Mouse (Mus musculus): ENCODE measurements around the gene Slc45a1. TPM values are rescaled to one million over a fixed set of nuclear protein-coding genes. Genes with fewer than 3 reads are reported as not detected.

The Slc45a1 gene
- polyA plus RNA-seq, 1 experiment from 2014 or later = 25.8 TPM

Other genes starting within 250 kb of the Slc45a1 start
- 16.3 and 16.6 TPM in 2 replicates for gene Errfi1, start 201.7 kb upstream of the Slc45a1 start, polyA plus RNA-seq (2015; fragmentation: Nextera tagmentation; extraction: Ambion mirVana)

All from forebrain, embryonic 16.5 days (tissue).